Mouse (Mus musculus): ENCODE measurements around the gene Hormad1. TPM values are rescaled to one million over a fixed set of nuclear protein-coding genes. Genes with fewer than 3 reads are reported as not detected.

Gene Hormad1
- not detected in 2 replicates for polyA plus RNA-seq (2014; fragmentation: Nextera tagmentation; extraction: Ambion mirVana)

- H3K9ac ChIP-seq (replicated peaks; ENCODE audit: low read length): no peak within 1 kb of the TSS
- H3K4me3 ChIP-seq (ENCODE audit: low read depth, low read length): no peak within 1 kb of the TSS
- no peak for DNase-seq (ENCODE audit: low spot score)
- no peaks in the 10 kb centered on the region for H3K4me1 ChIP-seq (ENCODE audit: control insufficient read depth, insufficient read depth, low read length)
- H3K4me2 ChIP-seq (ENCODE audit: low read depth, low read length): no peak within 1 kb of the TSS
- no peaks in the 10 kb centered on the region for H3K27me3 ChIP-seq (ENCODE audit: control insufficient read depth, insufficient read depth, low read length)
- no peaks in the 10 kb centered on the region for H3K9me3 ChIP-seq (replicated peaks; ENCODE audit: control insufficient read depth, low read length)
- H3K27ac ChIP-seq (replicated peaks; ENCODE audit: low read depth, low read length): no peak within 1 kb of the TSS
- WGBS: 86% methylated on average over 27 of the region's 27 CpGs
- H3K36me3 ChIP-seq (replicated peaks; ENCODE audit: control insufficient read depth, insufficient read depth, low read depth, low read length): no peaks in the 10 kb centered on the region
- no peak for ATAC-seq (replicated peaks; ENCODE audit: insufficient number of reproducible peaks, low FRiP score, low TSS enrichment, low read depth)
These were observed at the start of gene Hormad1 for GRCm38 (mm10) chr3:95559437-95559836. Gene Hormad1, plus strand, starts transcription at chr3:95559677.

DNA sequence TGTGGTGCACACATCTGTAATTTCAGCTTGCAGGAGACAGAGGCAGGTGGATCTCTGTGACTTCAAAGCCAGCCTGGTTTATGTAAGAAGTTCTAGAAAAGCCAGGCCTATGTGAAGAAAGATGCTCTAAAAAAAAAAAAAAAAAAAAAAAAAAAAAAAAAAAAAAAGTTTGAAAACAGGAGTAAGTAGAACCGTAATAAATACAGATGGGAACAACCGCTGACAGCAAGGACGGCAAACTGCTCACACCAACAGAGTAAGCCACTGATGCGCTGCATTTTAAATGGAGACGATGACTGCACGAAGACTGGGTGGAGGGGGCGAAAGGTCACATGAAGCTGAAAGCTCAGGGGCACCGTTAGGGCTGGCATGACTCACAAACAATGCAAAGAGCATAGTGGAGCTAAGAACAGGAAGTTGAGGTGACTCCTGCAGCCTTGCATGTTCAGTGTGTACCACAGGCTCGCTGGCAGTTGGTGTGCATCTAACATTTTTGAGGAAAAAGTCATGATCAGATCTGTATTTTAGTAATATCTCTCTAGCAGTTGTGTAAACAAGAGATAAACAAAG lies 47.8 kb upstream of the Hormad1 start:
- H3K9ac ChIP-seq (replicated peaks; ENCODE audit: low read length): no peak overlapping the region
- DNase-seq (ENCODE audit: low spot score) (no peak), ATAC-seq (replicated peaks; ENCODE audit: insufficient number of reproducible peaks, low FRiP score, low TSS enrichment, low read depth) (no peak)
- no peaks in the 10 kb centered on the region for H3K4me1 ChIP-seq (ENCODE audit: control insufficient read depth, insufficient read depth, low read length)
- H3K4me3 ChIP-seq (ENCODE audit: low read depth, low read length): no peak overlapping the region
- no peak overlapping the region for H3K4me2 ChIP-seq (ENCODE audit: low read depth, low read length)
- no peaks in the 10 kb centered on the region for H3K36me3 ChIP-seq (replicated peaks; ENCODE audit: control insufficient read depth, insufficient read depth, low read depth, low read length)
- WGBS: 73% methylated on average over 9 of the region's 9 CpGs
- no peaks in the 10 kb centered on the region for H3K27me3 ChIP-seq (ENCODE audit: control insufficient read depth, insufficient read depth, low read length)
- no peaks in the 10 kb centered on the region for H3K9me3 ChIP-seq (replicated peaks; ENCODE audit: control insufficient read depth, low read length)
- H3K27ac ChIP-seq (replicated peaks; ENCODE audit: low read depth, low read length): no peak overlapping the region

- no peaks in the 10 kb centered on the region for H3K36me3 ChIP-seq (replicated peaks; ENCODE audit: control insufficient read depth, insufficient read depth, low read depth, low read length)
- ATAC-seq (replicated peaks; ENCODE audit: insufficient number of reproducible peaks, low FRiP score, low TSS enrichment, low read depth) (no peak), DNase-seq (ENCODE audit: low spot score) (no peak)
- H3K9me3 ChIP-seq (replicated peaks; ENCODE audit: control insufficient read depth, low read length): no peaks in the 10 kb centered on the region
- no peaks in the 10 kb centered on the region for H3K4me1 ChIP-seq (ENCODE audit: control insufficient read depth, insufficient read depth, low read length)
- H3K27me3 ChIP-seq (ENCODE audit: control insufficient read depth, insufficient read depth, low read length): no peaks in the 10 kb centered on the region
- H3K9ac ChIP-seq (replicated peaks; ENCODE audit: low read length): no peak overlapping the region
- H3K4me2 ChIP-seq (ENCODE audit: low read depth, low read length): no peak overlapping the region
- WGBS: 95% methylated on average over 3 of the region's 3 CpGs
- no peak overlapping the region for H3K4me3 ChIP-seq (ENCODE audit: low read depth, low read length)
- H3K27ac ChIP-seq (replicated peaks; ENCODE audit: low read depth, low read length): no peak overlapping the region
These were observed 42.8 kb upstream of the Hormad1 start for GRCm38 (mm10) chr3:95516614-95517041.

GRCm38 (mm10) chr3:95517493-95517898 lies 42.0 kb upstream of the Hormad1 start:
- H3K27me3 ChIP-seq (ENCODE audit: control insufficient read depth, insufficient read depth, low read length): no peaks in the 10 kb centered on the region
- no peaks in the 10 kb centered on the region for H3K36me3 ChIP-seq (replicated peaks; ENCODE audit: control insufficient read depth, insufficient read depth, low read depth, low read length)
- ATAC-seq (replicated peaks; ENCODE audit: insufficient number of reproducible peaks, low FRiP score, low TSS enrichment, low read depth): peak; percentile 59; the same call in 1 of the 2 replicates
- no peak overlapping the region for H3K27ac ChIP-seq (replicated peaks; ENCODE audit: low read depth, low read length)
- H3K9me3 ChIP-seq (replicated peaks; ENCODE audit: control insufficient read depth, low read length): no peaks in the 10 kb centered on the region
- no peak overlapping the region for H3K4me2 ChIP-seq (ENCODE audit: low read depth, low read length)
- DNase-seq (ENCODE audit: low spot score): peak; percentile 84
- no peak overlapping the region for H3K4me3 ChIP-seq (ENCODE audit: low read depth, low read length)
- 20% methylated on average over 10 of the region's 10 CpGs for WGBS
- H3K4me1 ChIP-seq (ENCODE audit: control insufficient read depth, insufficient read depth, low read length): no peaks in the 10 kb centered on the region
- H3K9ac ChIP-seq (replicated peaks; ENCODE audit: low read length): no peak overlapping the region

- Histone ChIP-seq H3K27me3 (ENCODE audit: control insufficient read depth, insufficient read depth, low read length) (no peaks in the 10 kb centered on the region), H3K4me3 (ENCODE audit: low read depth, low read length) (no peak overlapping the region), H3K36me3 (replicated peaks; ENCODE audit: control insufficient read depth, insufficient read depth, low read depth, low read length) (no peaks in the 10 kb centered on the region), H3K9ac (replicated peaks; ENCODE audit: low read length) (no peak overlapping the region), H3K27ac (replicated peaks; ENCODE audit: low read depth, low read length) (no peak overlapping the region), H3K4me2 (ENCODE audit: low read depth, low read length) (no peak overlapping the region), H3K9me3 (replicated peaks; ENCODE audit: control insufficient read depth, low read length) (no peaks in the 10 kb centered on the region), H3K4me1 (ENCODE audit: control insufficient read depth, insufficient read depth, low read length) (no peaks in the 10 kb centered on the region)
- no peak for ATAC-seq (replicated peaks; ENCODE audit: insufficient number of reproducible peaks, low FRiP score, low TSS enrichment, low read depth)
- 79% methylated on average over 7 of the region's 7 CpGs for WGBS
- no peak for DNase-seq (ENCODE audit: low spot score)
These were observed 40.6 kb upstream of the Hormad1 start for GRCm38 (mm10) chr3:95518891-95519290.

GRCm38 (mm10) chr3:95519315-95519714 lies 40.2 kb upstream of the Hormad1 start:
- no peaks in the 10 kb centered on the region for H3K36me3 ChIP-seq (replicated peaks; ENCODE audit: control insufficient read depth, insufficient read depth, low read depth, low read length)
- H3K9ac ChIP-seq (replicated peaks; ENCODE audit: low read length): no peak overlapping the region
- H3K4me1 ChIP-seq (ENCODE audit: control insufficient read depth, insufficient read depth, low read length): no peaks in the 10 kb centered on the region
- ATAC-seq (replicated peaks; ENCODE audit: insufficient number of reproducible peaks, low FRiP score, low TSS enrichment, low read depth): no peak
- no peak overlapping the region for H3K4me3 ChIP-seq (ENCODE audit: low read depth, low read length)
- WGBS: 69% methylated on average over 2 of the region's 2 CpGs
- no peak overlapping the region for H3K27ac ChIP-seq (replicated peaks; ENCODE audit: low read depth, low read length)
- no peaks in the 10 kb centered on the region for H3K27me3 ChIP-seq (ENCODE audit: control insufficient read depth, insufficient read depth, low read length)
- DNase-seq (ENCODE audit: low spot score): no peak
- H3K4me2 ChIP-seq (ENCODE audit: low read depth, low read length): no peak overlapping the region
- H3K9me3 ChIP-seq (replicated peaks; ENCODE audit: control insufficient read depth, low read length): no peaks in the 10 kb centered on the region

- H3K9me3 ChIP-seq (replicated peaks; ENCODE audit: control insufficient read depth, low read length): no peaks in the 10 kb centered on the region
- no peaks in the 10 kb centered on the region for H3K4me1 ChIP-seq (ENCODE audit: control insufficient read depth, insufficient read depth, low read length)
- H3K36me3 ChIP-seq (replicated peaks; ENCODE audit: control insufficient read depth, insufficient read depth, low read depth, low read length): no peaks in the 10 kb centered on the region
- ATAC-seq (replicated peaks; ENCODE audit: insufficient number of reproducible peaks, low FRiP score, low TSS enrichment, low read depth) (no peak), DNase-seq (ENCODE audit: low spot score) (no peak)
- H3K27me3 ChIP-seq (ENCODE audit: control insufficient read depth, insufficient read depth, low read length): no peaks in the 10 kb centered on the region
- no peak overlapping the region for H3K27ac ChIP-seq (replicated peaks; ENCODE audit: low read depth, low read length)
- H3K4me2 ChIP-seq (ENCODE audit: low read depth, low read length): no peak overlapping the region
- WGBS: 85% methylated on average over 3 of the region's 3 CpGs
- H3K4me3 ChIP-seq (ENCODE audit: low read depth, low read length): no peak overlapping the region
- H3K9ac ChIP-seq (replicated peaks; ENCODE audit: low read length): no peak overlapping the region
These were observed 39.4 kb upstream of the Hormad1 start for GRCm38 (mm10) chr3:95520100-95520499.

GRCm38 (mm10) chr3:95521168-95521567 lies 38.3 kb upstream of the Hormad1 start:
- no peak for ATAC-seq (replicated peaks; ENCODE audit: insufficient number of reproducible peaks, low FRiP score, low TSS enrichment, low read depth)
- Histone ChIP-seq H3K36me3 (replicated peaks; ENCODE audit: control insufficient read depth, insufficient read depth, low read depth, low read length) (no peaks in the 10 kb centered on the region), H3K9ac (replicated peaks; ENCODE audit: low read length) (no peak overlapping the region), H3K27ac (replicated peaks; ENCODE audit: low read depth, low read length) (no peak overlapping the region), H3K4me1 (ENCODE audit: control insufficient read depth, insufficient read depth, low read length) (no peaks in the 10 kb centered on the region), H3K27me3 (ENCODE audit: control insufficient read depth, insufficient read depth, low read length) (no peaks in the 10 kb centered on the region), H3K4me3 (ENCODE audit: low read depth, low read length) (no peak overlapping the region), H3K9me3 (replicated peaks; ENCODE audit: control insufficient read depth, low read length) (no peaks in the 10 kb centered on the region), H3K4me2 (ENCODE audit: low read depth, low read length) (no peak overlapping the region)
- no peak for DNase-seq (ENCODE audit: low spot score)
- WGBS: 88% methylated on average over 10 of the region's 10 CpGs

Measured in embryonic facial prominence, embryonic 11.5 days (tissue).